Mouse (Mus musculus) midbrain, postnatal 0 days (tissue): Measurements from ENCODE around the gene Aida. TPM values are rescaled to one million over a fixed set of nuclear protein-coding genes. Genes with fewer than 3 reads are reported as not detected.
"Not testable (repeated sequence)": the region's sequence is repeated elsewhere in the genome, so short reads cannot be mapped to it uniquely, and the experiment has no call there.

Experiments used
- ATAC-seq: fragments of 200-750 bp; cut with Nextera tagmentation; 2 replicates; pipeline ENCODE4 v1.8.0; 2017; ENCODE audit warnings: moderate number of reproducible peaks, mild to moderate bottlenecking, moderate TSS enrichment, moderate library complexity; ENCODE audit not compliant: low FRiP score
- DNase-seq: peaks from one replicate; pipeline ENCODE4 v3.0.0-alpha.2; 2015; ENCODE audit warnings: low spot score
- H3K27ac ChIP-seq: fragments of 300-500 bp; sonication (generic); 2 replicates; pipeline ENCODE4 v1.5.1; 2014; ENCODE audit warnings: low read depth, mild to moderate bottlenecking, low read length, mixed read lengths
- H3K27me3 ChIP-seq: fragments of 300-500 bp; sonication (generic); 2 replicates; pipeline ENCODE4 v1.6.1; 2014; ENCODE audit warnings: low read length, control low read depth, mixed read lengths; ENCODE audit not compliant: insufficient read depth
- H3K36me3 ChIP-seq: fragments of 300-500 bp; sonication (generic); 2 replicates; pipeline ENCODE4 v1.6.1; 2014; ENCODE audit warnings: low read length, control low read depth, mixed read lengths; ENCODE audit not compliant: insufficient read depth
- H3K4me1 ChIP-seq: fragments of 300-500 bp; sonication (generic); 2 replicates; pipeline ENCODE4 v1.6.1; 2014; ENCODE audit warnings: mild to moderate bottlenecking, control low read depth, antibody characterized with exemption, low read length, mixed read lengths; ENCODE audit not compliant: insufficient read depth
- H3K4me2 ChIP-seq: fragments of 300-500 bp; sonication (generic); 2 replicates; pipeline ENCODE4 v1.6.1; 2014; ENCODE audit warnings: low read depth, mild to moderate bottlenecking, low read length, mixed read lengths; ENCODE audit not compliant: poor library complexity, severe bottlenecking
- H3K4me3 ChIP-seq: fragments of 300-500 bp; sonication (generic); 2 replicates; pipeline ENCODE4 v1.5.1; 2014; ENCODE audit warnings: low read depth, mild to moderate bottlenecking, low read length, moderate library complexity
- H3K9ac ChIP-seq: fragments of 300-500 bp; sonication (generic); replicated peaks from 2 replicates; pipeline ENCODE4 v1.6.1; 2014; ENCODE audit warnings: mild to moderate bottlenecking, low read length, moderate library complexity, mixed read lengths; ENCODE audit not compliant: poor library complexity, severe bottlenecking
- H3K9me3 ChIP-seq: fragments of 300-500 bp; sonication (generic); 2 replicates; pipeline ENCODE4 v1.6.1; 2016; ENCODE audit warnings: low read length, control low read depth
- CTCF ChIP-seq: IDR thresholded peaks from 2 replicates; pipeline ENCODE4 v1.5.1; 2016; ENCODE audit warnings: antibody characterized with exemption, mild to moderate bottlenecking
- WGBS: fragments of 180-500 bp; shearing (Covaris S2); extraction: QIAGEN DNeasy Blood & Tissue Kit; methylation state at CpG from one replicate; pipeline ENCODE4 v1.1.7; 2014; 5-methylcytosine and 5-hydroxymethylcytosine counted together
- polyA plus RNA-seq: library from polyadenylated mRNA; unstranded; fragments of >200 nt; fragmentation: Nextera tagmentation; extraction: Ambion mirVana; gene quantifications from 2 replicates; pipeline ENCODE4 v1.2.1, GENCODE M21; 2015
- total RNA-seq: library from RNA; depleted of rRNA; stranded (reverse); fragments of >200 nt; gene quantifications from 2 replicates; pipeline ENCODE4 v1.2.3, GENCODE M21; 2014

Gene Aida
- total and polyA plus RNA-seq, 2 experiments from 2014 or later, result 44.8 to 64.5 TPM

DNA sequence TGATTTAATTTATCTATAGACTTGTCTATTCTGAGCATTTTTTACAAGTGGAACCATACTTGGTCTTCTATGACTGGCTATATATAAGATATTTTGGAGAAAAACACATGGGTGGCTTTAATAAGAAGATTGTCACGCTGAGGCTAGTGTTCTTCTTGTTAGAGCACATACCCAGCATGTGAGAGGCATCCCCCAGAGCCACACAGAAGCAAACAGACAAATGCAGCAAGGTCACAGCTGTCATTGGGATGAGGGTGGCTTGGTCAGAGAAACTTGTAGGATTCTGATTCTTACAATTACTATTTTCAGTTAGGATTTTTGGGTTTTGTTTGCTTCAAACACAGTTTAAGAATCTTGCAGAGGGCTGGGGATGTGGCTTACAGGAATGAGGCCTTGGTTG lies 12.1 kb downstream of the Aida start:
- Histone ChIP-seq H3K27me3 (no peaks in the 10 kb centered on the region), H3K36me3 (peaks cover 7% of the 10 kb centered on the region), H3K4me2 (no peak overlapping the region), H3K9ac (no peak overlapping the region), H3K27ac (no peak overlapping the region), H3K9me3 (no peaks in the 10 kb centered on the region), H3K4me3 (no peak overlapping the region), H3K4me1 (no peaks in the 10 kb centered on the region)
- WGBS, result 86% methylated on average over 1 of the region's 1 CpGs
- ATAC-seq, result no peak
- no peak for DNase-seq
- no peak for TF ChIP-seq CTCF

DNA sequence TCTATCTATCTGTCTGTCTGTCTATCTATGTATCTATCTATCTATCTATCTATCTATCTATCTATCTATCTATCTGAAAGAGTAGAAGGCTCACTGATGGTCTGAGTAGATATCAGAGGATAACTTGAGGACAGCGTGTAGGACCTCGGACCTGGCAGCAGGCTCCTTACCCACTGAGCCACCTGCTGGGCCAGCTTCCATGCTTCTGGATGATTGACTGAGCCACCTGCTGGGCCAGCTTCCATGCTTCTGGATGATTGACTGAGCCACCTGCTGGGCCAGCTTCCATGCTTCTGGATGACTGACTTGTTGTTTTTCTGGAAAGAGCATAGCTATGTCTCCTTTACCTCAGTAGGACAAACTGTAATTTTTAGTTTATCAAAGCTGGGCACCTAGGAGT lies 13.2 kb downstream of the Aida start:
- not testable (repeated sequence) for H3K27ac ChIP-seq, H3K27me3 ChIP-seq, H3K9ac ChIP-seq, H3K4me1 ChIP-seq, H3K4me3 ChIP-seq, DNase-seq, H3K9me3 ChIP-seq, ATAC-seq, H3K4me2 ChIP-seq
- WGBS, result 63% methylated on average over 2 of the region's 2 CpGs
- peaks cover 16% of the 10 kb centered on the region for H3K36me3 ChIP-seq

DNA sequence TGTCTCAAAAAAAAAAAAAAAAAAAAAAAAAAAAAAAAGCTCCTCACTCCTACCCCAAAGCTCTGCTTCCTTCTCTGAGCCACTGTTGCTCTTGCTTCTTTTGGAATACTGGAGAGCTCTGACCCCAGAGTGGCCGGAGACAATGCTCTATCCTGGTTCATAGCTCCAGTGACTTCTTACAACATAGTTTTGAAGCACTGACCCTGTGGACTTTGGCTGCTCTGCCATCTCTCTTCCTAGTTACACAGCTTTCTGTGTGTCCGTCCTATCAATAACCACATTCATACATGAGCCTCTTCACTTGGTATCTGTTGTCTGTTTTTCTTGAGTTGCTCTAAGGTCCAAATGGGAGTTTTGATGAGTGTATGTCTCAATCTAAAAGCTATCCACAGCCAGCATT lies 15.7 kb downstream of the Aida start:
- Histone ChIP-seq H3K4me3 (no peak overlapping the region), H3K36me3 (peaks cover 26% of the 10 kb centered on the region), H3K27me3 (no peaks in the 10 kb centered on the region), H3K9me3 (no peaks in the 10 kb centered on the region), H3K4me2 (no peak overlapping the region), H3K9ac (no peak overlapping the region), H3K27ac (no peak overlapping the region), H3K4me1 (no peaks in the 10 kb centered on the region)
- TF ChIP-seq CTCF, result no peak
- DNase-seq, result no peak
- no peak for ATAC-seq
- WGBS, result 100% methylated on average over 2 of the region's 2 CpGs

DNA sequence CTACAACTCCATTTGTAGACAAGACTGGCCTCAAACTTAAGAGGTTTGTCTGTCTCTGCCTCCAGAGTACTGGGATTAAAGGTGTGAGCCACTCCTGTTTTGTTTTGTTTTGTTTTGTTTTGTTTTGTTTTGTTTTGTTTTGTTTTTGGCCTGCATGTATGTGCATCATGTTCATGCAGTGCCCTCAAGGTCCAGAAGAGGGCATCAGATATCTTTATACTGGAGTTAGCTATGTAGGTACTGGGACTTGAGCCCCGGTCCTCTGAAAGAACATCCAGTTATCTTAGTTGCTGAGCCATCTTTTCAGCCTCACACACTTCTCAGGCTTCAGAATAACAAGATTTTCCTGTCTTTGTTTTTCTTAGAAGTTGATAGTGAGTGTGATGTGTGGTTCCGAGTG lies 19.4 kb downstream of the Aida start:
- 89% methylated on average over 2 of the region's 2 CpGs for WGBS

DNA sequence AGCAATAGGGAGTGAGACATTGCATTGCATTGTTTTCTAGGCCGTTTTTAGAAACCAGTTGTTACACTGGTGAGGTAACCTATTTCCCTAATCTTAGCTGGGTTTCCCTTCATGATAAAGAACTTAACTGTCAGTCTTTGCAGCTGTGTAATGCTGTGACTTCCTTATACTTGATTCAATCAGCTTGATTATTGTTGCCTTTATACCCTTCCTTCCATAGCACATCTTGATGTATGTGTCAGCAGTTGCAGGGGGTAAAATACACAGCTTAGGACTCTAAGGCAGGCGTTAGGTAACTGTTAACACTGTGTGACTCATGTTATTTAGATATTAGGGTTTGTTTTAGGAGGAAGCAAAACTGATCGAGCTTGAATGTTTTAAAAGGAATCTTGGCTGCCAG lies 24.3 kb downstream of the Aida start:
- Histone ChIP-seq H3K9ac (no peak overlapping the region), H3K9me3 (no peaks in the 10 kb centered on the region), H3K4me2 (no peak overlapping the region), H3K4me3 (no peak overlapping the region), H3K27ac (no peak overlapping the region), H3K27me3 (no peaks in the 10 kb centered on the region), H3K36me3 (peaks cover 54% of the 10 kb centered on the region), H3K4me1 (no peaks in the 10 kb centered on the region)
- 86% methylated on average over 3 of the region's 3 CpGs for WGBS
- no peak for TF ChIP-seq CTCF
- no peak for ATAC-seq
- DNase-seq, result no peak

More for the DNA sequence above, 19.4 kb downstream of the Aida start:
- Histone ChIP-seq H3K4me2 (no peak overlapping the region), H3K4me3 (no peak overlapping the region), H3K36me3 (peaks cover 49% of the 10 kb centered on the region), H3K4me1 (no peaks in the 10 kb centered on the region), H3K9me3 (no peaks in the 10 kb centered on the region), H3K27ac (no peak overlapping the region), H3K9ac (no peak overlapping the region), H3K27me3 (no peaks in the 10 kb centered on the region)
- peak; percentile 41 for TF ChIP-seq CTCF
- DNase-seq (no peak), ATAC-seq (no peak)

DNA sequence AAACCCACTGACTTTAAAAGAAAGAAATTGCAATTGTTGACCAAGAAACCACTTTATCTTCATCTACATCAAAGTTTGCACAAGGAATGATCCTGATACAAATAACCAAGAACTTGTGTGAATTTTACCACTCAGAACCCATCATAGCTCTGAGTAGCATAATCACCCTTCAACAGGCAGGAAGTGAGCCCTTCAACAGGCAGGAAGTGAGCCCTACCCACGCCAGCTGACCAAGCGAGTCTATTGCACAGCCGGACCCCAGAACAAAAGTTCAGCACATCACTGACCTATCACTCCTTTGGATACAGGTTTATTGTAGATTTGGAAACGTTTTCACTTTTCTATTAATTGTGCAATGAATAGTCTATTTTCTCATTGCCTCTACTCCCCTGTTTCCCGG lies 26.1 kb downstream of the Aida start:
- H3K4me1 ChIP-seq, ATAC-seq, H3K9ac ChIP-seq, H3K27me3 ChIP-seq, DNase-seq, H3K4me3 ChIP-seq, H3K9me3 ChIP-seq, H3K27ac ChIP-seq, H3K4me2 ChIP-seq: not testable (repeated sequence)
- WGBS, result 84% methylated on average over 5 of the region's 5 CpGs
- H3K36me3 ChIP-seq, result peaks cover 59% of the 10 kb centered on the region
